Mouse (Mus musculus): ENCODE data around the gene Rps9. TPM values are rescaled to one million over a fixed set of nuclear protein-coding genes. Genes with fewer than 3 reads are reported as not detected.
"Not testable (repeated sequence)": the region's sequence is repeated elsewhere in the genome, so short reads cannot be mapped to it uniquely, and the experiment has no call there.

The Rps9 gene
- polyA plus RNA-seq, 1 experiment = 2,455 TPM

DNA sequence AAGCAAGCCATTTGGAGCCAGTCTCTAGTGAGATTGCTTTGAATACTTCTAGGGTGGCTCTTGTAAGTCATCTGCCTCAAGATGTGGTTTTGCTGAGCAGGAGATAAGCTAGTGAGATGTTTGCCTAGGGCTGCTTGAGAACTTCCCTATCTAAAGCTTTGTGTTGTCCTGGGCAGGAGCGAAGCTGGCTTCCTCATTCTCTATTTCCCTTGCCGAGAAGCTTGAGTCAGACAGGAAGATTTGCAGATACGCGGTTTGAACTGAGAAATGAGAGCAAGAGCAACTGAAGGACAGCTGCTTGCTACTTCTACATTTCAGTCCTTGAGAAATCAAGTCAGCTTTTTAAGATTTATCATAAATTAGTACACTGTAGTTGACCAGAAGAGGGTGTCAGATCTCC is 3.2 kb downstream of the Rps9 start:
- no peak overlapping the region for H3K4me3 ChIP-seq (ENCODE audit: insufficient read depth, low read depth, low read length)
- TF ChIP-seq POLR2A (IDR thresholded peaks at IDR 0.05; ENCODE audit: insufficient read depth, low read depth, low read length) (no peak), CTCF (IDR thresholded peaks at IDR 0.05; ENCODE audit: insufficient read depth, low read depth, low read length) (no peak)
- 67% methylated on average over 4 of the region's 4 CpGs for WGBS
- no peak overlapping the region for H3K27ac ChIP-seq (ENCODE audit: insufficient read depth, low read depth, low read length)
- peaks cover 12% of the 10 kb centered on the region for H3K4me1 ChIP-seq (ENCODE audit: control insufficient read depth, insufficient read depth, low read length)

DNA sequence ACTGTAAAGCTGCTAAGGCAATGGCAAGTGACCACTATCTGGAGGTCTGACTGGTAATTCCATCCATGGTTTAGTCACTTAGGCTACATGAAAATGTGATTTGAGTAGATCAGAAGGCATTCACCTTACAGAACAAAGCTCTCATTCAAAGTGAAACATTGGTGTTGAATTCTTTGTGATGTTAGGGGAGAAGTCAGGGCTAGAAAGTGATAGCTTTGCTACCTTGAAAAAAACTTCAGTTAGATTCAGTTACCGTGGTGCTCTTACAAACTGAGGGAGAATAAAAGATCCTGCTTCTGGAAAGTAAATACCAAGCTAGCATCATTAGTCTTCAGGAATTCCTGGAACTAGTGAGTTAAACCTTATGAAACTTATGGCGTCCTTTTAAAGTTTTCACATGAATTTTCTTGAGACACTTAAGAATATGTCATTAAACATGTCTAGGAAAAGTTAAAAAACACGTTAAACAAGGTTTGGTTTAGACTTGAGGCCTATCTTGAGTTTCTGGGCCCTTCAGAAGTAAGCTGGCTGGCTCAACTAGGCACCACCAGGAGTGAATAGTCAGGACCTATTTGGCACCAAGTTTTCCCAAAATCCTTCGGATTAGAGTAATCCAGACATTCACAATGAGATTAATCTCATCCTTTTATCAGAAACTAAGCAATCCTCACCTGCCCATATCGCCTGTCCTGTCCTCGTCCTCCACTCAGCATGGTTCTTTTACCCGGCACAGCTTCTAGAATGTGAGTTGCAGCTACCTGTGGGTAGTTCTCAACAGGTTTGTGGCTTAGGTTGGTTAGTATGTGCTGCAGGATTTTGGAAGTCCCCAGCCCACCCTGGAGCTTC is 4.0 kb downstream of the Rps9 start:
- H3K4me1 ChIP-seq (ENCODE audit: control insufficient read depth, insufficient read depth, low read length) = peaks cover 12% of the 10 kb centered on the region
- H3K27ac ChIP-seq (ENCODE audit: insufficient read depth, low read depth, low read length) = no peak overlapping the region
- 43% methylated on average over 7 of the region's 7 CpGs for WGBS
- H3K4me3 ChIP-seq (ENCODE audit: insufficient read depth, low read depth, low read length) = no peak overlapping the region
- TF ChIP-seq CTCF (IDR thresholded peaks at IDR 0.05; ENCODE audit: insufficient read depth, low read depth, low read length) = no peak
- no peak for TF ChIP-seq POLR2A (IDR thresholded peaks at IDR 0.05; ENCODE audit: insufficient read depth, low read depth, low read length)

DNA sequence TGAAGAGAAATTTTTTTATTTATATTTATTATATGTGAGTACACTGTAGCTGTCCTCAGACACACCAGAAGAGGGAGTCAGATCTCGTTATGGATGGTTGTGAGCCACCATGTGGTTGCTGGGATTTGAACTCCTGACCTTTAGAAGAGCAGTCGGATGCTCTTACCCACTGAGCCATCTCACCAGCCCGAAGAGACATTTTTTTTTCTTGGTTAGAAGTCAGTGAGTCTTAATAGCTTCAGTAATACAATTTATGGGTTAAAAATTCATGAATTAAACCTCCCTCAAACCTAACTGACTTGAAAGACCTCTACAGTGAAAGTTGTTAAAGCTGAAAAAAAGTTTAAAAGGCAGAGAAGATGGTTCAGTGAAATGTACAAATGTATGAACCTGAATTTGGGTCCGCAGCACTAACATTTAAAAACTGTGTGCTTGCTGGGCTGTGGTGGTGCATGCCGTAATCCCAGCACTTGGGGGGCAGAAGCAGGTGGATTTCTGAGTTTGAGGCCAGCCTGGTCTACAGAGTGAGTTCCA is 4.7 kb downstream of the Rps9 start:
- not testable (repeated sequence) for H3K27ac ChIP-seq (ENCODE audit: insufficient read depth, low read depth, low read length); H3K4me3 ChIP-seq (ENCODE audit: insufficient read depth, low read depth, low read length)
- WGBS = 44% methylated on average over 5 of the region's 5 CpGs
- H3K4me1 ChIP-seq (ENCODE audit: control insufficient read depth, insufficient read depth, low read length) = peaks cover 11% of the 10 kb centered on the region

DNA sequence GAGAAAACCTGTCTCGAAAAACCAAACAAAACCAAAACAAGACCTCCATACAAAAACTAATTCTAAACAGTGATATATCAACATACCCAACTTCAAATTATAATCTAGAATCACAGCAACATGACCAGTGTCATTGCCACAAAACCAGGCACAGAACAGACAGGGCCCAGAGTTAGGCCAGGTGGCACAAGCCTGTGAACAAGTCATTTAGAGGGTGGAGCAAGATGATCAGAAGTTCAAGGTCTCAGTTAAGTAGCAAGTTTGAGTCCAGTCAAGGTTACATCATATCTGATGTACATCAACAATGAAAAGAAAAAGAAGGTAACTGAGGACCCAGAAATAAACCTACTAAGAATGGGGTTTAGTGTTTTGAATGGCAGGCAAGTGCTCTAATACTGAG is 5.2 kb downstream of the Rps9 start:
- peaks cover 11% of the 10 kb centered on the region for H3K4me1 ChIP-seq (ENCODE audit: control insufficient read depth, insufficient read depth, low read length)
- TF ChIP-seq POLR2A (IDR thresholded peaks at IDR 0.05; ENCODE audit: insufficient read depth, low read depth, low read length) (no peak), CTCF (IDR thresholded peaks at IDR 0.05; ENCODE audit: insufficient read depth, low read depth, low read length) (no peak)
- no peak overlapping the region for H3K4me3 ChIP-seq (ENCODE audit: insufficient read depth, low read depth, low read length)
- WGBS = 88% methylated on average over 1 of the region's 1 CpGs
- H3K27ac ChIP-seq (ENCODE audit: insufficient read depth, low read depth, low read length) = no peak overlapping the region

DNA sequence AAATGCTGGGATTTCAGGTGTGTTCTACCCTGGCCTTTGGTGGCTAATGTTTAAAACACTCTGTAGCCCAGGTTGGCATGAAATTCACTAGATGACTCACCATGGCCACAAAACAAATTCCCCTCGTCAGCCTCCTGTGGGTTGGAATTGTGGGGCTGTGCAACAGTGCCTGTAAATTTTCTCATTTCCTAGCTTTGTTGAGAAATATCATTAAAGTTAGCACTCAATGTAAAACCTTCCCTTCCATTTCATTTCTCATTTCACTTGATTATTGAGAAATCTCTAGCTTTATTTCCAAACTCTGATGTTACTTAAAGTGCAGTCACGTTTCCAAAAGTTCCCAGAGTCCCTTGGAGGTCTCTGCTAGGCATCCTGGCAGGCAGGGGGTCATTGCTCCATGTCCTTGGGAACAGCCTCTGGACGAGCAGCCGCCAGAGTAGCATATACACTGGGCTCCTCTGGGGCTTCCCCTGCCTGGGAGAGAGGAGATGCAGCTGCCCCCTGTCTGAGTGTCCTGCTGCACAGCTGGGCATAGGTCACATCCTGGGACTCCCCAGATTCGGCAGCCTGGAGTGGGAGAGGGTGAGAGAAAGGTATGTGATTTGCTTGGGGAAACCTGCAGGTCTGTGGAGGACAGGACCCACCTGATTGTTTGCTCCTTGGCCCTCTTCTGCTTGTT is 8.6 kb downstream of the Rps9 start:
- 43% methylated on average over 5 of the region's 5 CpGs for WGBS
- Histone ChIP-seq H3K4me3 (ENCODE audit: insufficient read depth, low read depth, low read length) (no peak overlapping the region), H3K4me1 (ENCODE audit: control insufficient read depth, insufficient read depth, low read length) (no peaks in the 10 kb centered on the region), H3K27ac (ENCODE audit: insufficient read depth, low read depth, low read length) (no peak overlapping the region)
- TF ChIP-seq CTCF (IDR thresholded peaks at IDR 0.05; ENCODE audit: insufficient read depth, low read depth, low read length) = no peak
- no peak for TF ChIP-seq POLR2A (IDR thresholded peaks at IDR 0.05; ENCODE audit: insufficient read depth, low read depth, low read length)

DNA sequence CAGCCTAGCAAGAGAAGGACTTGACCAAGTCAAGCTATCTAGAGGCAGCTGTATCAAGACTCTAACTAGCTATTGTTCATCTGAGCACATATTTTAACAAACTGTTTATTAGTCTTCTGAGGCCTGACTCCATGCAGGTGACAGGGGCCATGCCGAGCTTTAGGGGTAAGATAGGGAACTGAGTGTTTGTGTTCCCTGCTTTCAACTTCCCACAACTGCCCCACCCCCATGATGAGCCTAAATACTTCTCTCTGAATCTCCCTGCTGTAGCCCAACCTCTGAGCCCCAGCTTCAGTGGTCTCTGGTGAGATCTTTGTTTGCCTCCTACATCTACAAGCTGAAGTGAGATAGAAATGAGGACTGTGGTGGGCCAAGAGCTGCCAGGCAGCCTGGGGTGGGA is 11.5 kb downstream of the Rps9 start:
- Histone ChIP-seq H3K27ac (ENCODE audit: insufficient read depth, low read depth, low read length) (no peak overlapping the region), H3K4me1 (ENCODE audit: control insufficient read depth, insufficient read depth, low read length) (no peaks in the 10 kb centered on the region), H3K4me3 (ENCODE audit: insufficient read depth, low read depth, low read length) (no peak overlapping the region)
- no peak for TF ChIP-seq CTCF (IDR thresholded peaks at IDR 0.05; ENCODE audit: insufficient read depth, low read depth, low read length)
- no peak for TF ChIP-seq POLR2A (IDR thresholded peaks at IDR 0.05; ENCODE audit: insufficient read depth, low read depth, low read length)
- 58% methylated on average over 1 of the region's 1 CpGs for WGBS

DNA sequence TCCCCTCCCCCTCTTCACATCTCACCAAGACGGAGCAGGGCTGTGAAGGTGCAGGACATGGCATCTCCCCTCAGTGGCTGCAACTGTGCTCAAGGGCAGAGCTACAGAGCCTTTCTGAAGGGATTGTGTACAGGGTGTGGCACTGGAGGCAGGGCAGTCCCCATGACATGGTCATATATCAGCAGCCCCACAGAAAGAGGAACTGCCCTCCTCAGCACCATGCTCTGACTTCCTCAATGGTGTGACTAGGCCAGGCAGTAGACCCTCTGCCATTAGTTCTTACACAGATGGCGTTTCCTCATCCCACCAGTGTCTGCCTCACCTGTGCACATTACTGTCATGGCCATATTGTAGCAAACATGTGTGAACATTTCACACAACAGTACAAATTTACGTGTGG is 16.5 kb downstream of the Rps9 start, which contains the start of gene Pirb:
Gene Pirb (minus strand): TSS at position 124 of the 400 bp plus-strand sequence.
- not testable (repeated sequence) for H3K27ac ChIP-seq (ENCODE audit: insufficient read depth, low read depth, low read length); H3K4me3 ChIP-seq (ENCODE audit: insufficient read depth, low read depth, low read length); H3K4me1 ChIP-seq (ENCODE audit: control insufficient read depth, insufficient read depth, low read length)
- 59% methylated on average over 1 of the region's 3 CpGs for WGBS

DNA sequence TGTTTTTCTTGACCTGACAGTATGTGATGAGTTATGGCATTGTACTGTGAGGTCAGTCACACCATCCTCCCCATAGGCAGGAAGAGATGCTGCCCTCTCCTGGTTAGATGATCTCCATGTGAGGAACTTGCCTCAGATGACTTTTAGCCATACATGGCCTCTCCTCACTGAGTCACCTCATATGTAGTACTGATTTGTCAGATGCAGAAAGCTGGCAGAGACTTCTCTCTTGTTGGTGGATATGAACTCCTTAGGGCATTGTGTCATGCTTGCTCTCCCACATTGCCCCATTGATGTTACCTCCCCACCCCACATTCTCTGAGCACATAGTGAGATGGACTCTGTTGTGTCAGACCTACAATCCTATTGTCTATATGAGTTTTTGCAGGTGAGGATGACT is 21.7 kb downstream of the Rps9 start:
- not testable (repeated sequence) for H3K4me1 ChIP-seq (ENCODE audit: control insufficient read depth, insufficient read depth, low read length); H3K27ac ChIP-seq (ENCODE audit: insufficient read depth, low read depth, low read length); H3K4me3 ChIP-seq (ENCODE audit: insufficient read depth, low read depth, low read length)

DNA sequence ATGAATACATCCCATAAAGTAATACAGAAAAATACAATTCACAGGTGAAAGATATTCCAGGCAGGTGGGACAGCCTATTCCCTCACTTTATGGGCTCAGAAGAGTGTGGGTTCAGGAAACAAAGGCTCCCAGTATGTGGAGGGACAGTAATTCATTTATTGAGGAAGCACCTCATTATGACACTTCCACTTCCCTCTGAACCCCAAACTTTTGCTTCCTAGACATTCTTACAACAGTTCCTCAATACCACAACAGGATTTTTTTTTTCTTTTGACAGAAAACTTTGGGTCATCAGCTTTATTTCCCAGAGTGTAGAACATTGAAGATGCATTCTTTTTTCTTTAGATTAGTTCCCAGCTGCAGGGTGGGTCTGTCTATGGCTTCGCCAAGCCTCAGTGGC is 28.9 kb downstream of the Rps9 start:
- not testable (repeated sequence) for H3K4me1 ChIP-seq (ENCODE audit: control insufficient read depth, insufficient read depth, low read length); H3K4me3 ChIP-seq (ENCODE audit: insufficient read depth, low read depth, low read length); H3K27ac ChIP-seq (ENCODE audit: insufficient read depth, low read depth, low read length)
- WGBS = no CpG with 5 or more reads among the region's 1 CpGs

Other genes with a start within 250 kb of the Rps9 start
- not detected in 2 replicates for gene Tarm1, start 201.4 kb upstream of the Rps9 start, polyA plus RNA-seq (2012; ENCODE audit: insufficient read depth, insufficient read length, low replicate concordance, missing spikeins)
- gene Oscar, start 87.8 kb upstream of the Rps9 start, polyA plus RNA-seq (2012; ENCODE audit: insufficient read depth, insufficient read length, low replicate concordance, missing spikeins) = not detected in 2 replicates
- not detected in 2 replicates for gene Ndufa3, start 86.6 kb upstream of the Rps9 start, polyA plus RNA-seq (2012; ENCODE audit: insufficient read depth, insufficient read length, low replicate concordance, missing spikeins)
- not detected in 2 replicates for gene Tfpt, start 74.1 kb upstream of the Rps9 start, polyA plus RNA-seq (2012; ENCODE audit: insufficient read depth, insufficient read length, low replicate concordance, missing spikeins)
- not detected in 2 replicates for gene Prpf31, start 74.0 kb upstream of the Rps9 start, polyA plus RNA-seq (2012; ENCODE audit: insufficient read depth, insufficient read length, low replicate concordance, missing spikeins)
- gene Cnot3, start 58.7 kb upstream of the Rps9 start, polyA plus RNA-seq (2012; ENCODE audit: insufficient read depth, insufficient read length, low replicate concordance, missing spikeins) = not detected in 2 replicates
- not detected in 2 replicates for gene Leng1, start 38.2 kb upstream of the Rps9 start, polyA plus RNA-seq (2012; ENCODE audit: insufficient read depth, insufficient read length, low replicate concordance, missing spikeins)
- gene Tmc4, start 26.4 kb upstream of the Rps9 start, polyA plus RNA-seq (2012; ENCODE audit: insufficient read depth, insufficient read length, low replicate concordance, missing spikeins) = not detected in 2 replicates
- gene Tsen34, start 11.1 kb upstream of the Rps9 start, polyA plus RNA-seq (2012; ENCODE audit: insufficient read depth, insufficient read length, low replicate concordance, missing spikeins) = not detected in 2 replicates
- gene Mboat7, start 10.5 kb upstream of the Rps9 start, polyA plus RNA-seq (2012; ENCODE audit: insufficient read depth, insufficient read length, low replicate concordance, missing spikeins) = not detected in 2 replicates
- not detected in 2 replicates for gene Pirb, start 16.4 kb downstream of the Rps9 start, polyA plus RNA-seq (2012; ENCODE audit: insufficient read depth, insufficient read length, low replicate concordance, missing spikeins)
- not detected in 2 replicates for gene Gm15448, start 121.7 kb downstream of the Rps9 start, polyA plus RNA-seq (2012; ENCODE audit: insufficient read depth, insufficient read length, low replicate concordance, missing spikeins)
- gene Pira2, start 141.1 kb downstream of the Rps9 start, polyA plus RNA-seq (2012; ENCODE audit: insufficient read depth, insufficient read length, low replicate concordance, missing spikeins) = not detected in 2 replicates
- not detected in 2 replicates for gene Gm14548, start 194.1 kb downstream of the Rps9 start, polyA plus RNA-seq (2012; ENCODE audit: insufficient read depth, insufficient read length, low replicate concordance, missing spikeins)
- not detected in 2 replicates for gene Lilra6, start 211.5 kb downstream of the Rps9 start, polyA plus RNA-seq (2012; ENCODE audit: insufficient read depth, insufficient read length, low replicate concordance, missing spikeins)